Mouse (Mus musculus): ENCODE results near the gene Arl8b. TPM values are rescaled to one million over a fixed set of nuclear protein-coding genes. Genes with fewer than 3 reads are reported as not detected.

Arl8b gene
- polyA plus RNA-seq, 1 experiment: 37.9 TPM

GRCm38 (mm10) chr6:108784796-108785195 is 1.9 kb downstream of the Arl8b start:
- DNase-seq (ENCODE audit: low spot score): no peak

DNA sequence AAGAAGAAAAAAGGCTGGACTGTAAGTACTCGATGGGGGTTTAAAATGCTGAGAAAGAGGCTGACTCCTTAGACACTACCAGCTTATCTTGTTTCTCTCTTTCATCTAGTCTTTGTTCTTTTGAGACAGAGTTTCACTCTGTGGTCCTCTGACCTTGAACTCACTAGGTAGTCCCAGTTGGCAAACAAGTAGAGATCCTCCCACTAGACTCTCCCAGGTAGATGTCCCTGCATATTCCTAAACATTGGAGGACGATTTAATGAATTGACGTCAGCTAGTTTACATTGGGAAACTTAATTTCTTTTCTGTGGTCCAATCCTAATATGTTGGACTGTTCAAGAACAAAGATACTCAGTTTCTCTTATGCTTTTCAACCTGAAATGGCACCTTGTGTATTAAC is 2.7 kb downstream of the Arl8b start:
- no peak for DNase-seq (ENCODE audit: low spot score)

DNA sequence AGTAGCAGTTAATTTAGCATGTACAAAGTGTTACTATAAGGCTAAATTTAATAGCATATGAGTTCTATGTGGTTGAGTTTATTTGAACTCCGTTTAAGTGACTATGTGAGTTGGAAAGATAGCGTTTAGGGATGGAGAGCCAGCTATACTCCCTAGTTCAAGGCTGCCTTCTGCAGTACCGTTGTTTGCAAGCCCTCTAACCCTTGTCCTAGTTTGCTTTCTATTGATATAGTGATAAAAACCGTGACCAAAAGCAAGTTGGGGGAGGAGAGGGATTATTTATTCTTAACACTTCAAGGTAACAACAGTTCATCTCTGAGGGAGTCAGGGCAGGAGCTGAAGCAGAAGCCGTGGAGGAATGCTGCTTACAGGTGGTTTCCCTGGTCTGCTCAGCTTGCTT is 8.6 kb downstream of the Arl8b start:
- no peak for DNase-seq (ENCODE audit: low spot score)

DNA sequence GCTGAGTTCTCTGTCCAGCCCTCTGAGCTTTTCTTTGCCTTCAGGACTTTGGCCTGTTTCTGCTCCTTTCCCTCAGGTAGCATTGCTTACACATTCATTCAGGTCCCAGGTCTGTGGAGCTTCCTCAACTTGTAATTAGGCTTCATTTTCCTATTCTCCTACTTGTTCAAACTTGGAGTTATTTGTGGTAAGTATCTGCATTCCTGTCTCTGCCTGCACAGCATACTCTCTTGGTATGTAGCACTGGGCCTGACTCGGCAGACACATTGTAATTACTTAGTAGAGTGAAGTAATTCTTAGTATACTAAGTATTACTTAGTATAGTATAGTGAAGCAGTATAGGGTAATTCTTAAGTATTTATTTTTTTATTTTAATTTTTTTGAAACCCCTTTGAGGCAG is 13.0 kb downstream of the Arl8b start:
- no peak for DNase-seq (ENCODE audit: low spot score)

DNA sequence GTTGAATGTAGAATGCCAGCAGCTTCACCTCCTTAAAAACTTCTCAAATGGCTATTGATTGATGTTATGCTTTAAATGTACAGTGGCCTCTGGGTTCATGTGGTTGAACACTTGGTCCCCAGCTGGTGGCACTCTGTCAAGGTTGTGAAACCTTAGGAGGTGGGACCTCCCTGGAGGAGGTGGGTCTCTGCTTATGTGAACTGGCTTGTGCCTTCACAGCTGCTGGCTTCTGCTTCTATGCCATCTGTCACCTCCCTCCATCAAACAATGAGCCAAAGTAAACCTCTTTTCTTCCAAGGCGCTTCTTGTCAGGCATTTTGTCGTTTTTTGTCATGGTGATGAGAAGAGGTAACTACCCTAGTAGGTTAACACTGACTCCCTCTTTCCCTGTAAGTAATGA is 13.8 kb downstream of the Arl8b start:
- no peak for DNase-seq (ENCODE audit: low spot score)

DNA sequence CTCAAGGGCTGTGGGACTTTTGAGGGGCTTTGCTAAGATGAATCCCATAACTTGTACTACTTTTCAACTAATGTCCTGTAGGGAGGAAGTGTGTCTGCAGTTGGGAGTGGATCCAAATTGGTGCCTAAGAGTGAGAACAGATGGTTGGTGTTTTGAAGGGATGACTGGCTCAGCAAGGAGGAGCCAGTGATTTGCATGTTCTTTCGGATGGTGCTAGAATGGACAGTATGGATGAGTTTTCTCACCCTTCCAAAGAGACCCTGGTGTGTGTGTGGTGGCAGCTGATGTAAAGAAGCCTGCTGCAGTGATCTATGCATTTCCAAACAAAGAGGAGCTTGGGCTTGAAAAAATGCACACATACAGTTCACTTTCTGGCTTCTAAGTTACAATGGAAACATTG is 22.3 kb downstream of the Arl8b start:
- DNase-seq (ENCODE audit: low spot score): no peak

GRCm38 (mm10) chr6:108805871-108806270 is 23.0 kb downstream of the Arl8b start:
- no peak for DNase-seq (ENCODE audit: low spot score)

- no peak for DNase-seq (ENCODE audit: low spot score)
These were observed 24.5 kb downstream of the Arl8b start for GRCm38 (mm10) chr6:108807446-108807845.

- DNase-seq (ENCODE audit: low spot score): no peak
These were observed 25.9 kb downstream of the Arl8b start for GRCm38 (mm10) chr6:108808786-108809185.

DNA sequence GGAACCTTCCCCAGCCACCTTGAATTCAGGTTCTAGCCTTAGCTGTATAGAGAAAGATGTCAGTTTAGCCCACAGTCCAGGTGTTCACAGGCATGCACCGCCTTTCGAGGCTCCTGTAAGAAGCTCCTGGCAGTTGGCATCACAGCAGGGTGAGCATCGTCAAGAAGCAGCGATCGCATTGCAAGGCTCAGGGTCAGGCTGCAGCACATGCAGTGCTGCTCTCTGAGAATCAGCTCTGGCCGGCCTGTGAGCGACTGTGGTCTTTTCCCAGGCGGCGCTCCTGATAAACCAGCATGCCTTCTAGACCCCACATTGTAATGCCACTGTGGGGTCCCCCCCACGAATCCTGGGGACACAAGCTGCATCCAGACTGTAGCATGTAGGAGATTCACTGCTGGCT is 27.3 kb downstream of the Arl8b start:
- no peak for DNase-seq (ENCODE audit: low spot score)

DNA sequence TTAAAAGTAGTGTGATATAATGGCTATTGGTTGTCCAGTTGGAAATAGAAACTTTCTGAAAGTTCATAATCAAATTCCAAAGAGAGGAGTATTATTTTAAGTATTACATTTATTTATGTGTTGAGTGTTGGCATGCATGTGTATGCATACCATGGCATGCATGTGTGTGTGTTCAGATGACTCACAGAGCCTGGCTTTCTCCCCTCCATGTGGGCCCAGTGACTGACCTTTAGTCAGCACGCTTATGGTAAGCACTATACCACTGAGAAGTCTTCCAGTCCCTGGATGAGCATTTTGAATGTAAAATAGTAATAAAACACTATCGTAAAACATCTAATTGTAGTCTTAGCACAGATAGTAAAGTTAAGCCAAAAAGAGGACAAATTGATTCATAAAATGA is 29.2 kb downstream of the Arl8b start:
- DNase-seq (ENCODE audit: low spot score): no peak

- no peak for DNase-seq (ENCODE audit: low spot score)
These were observed 34.6 kb downstream of the Arl8b start for GRCm38 (mm10) chr6:108817510-108817909.

DNA sequence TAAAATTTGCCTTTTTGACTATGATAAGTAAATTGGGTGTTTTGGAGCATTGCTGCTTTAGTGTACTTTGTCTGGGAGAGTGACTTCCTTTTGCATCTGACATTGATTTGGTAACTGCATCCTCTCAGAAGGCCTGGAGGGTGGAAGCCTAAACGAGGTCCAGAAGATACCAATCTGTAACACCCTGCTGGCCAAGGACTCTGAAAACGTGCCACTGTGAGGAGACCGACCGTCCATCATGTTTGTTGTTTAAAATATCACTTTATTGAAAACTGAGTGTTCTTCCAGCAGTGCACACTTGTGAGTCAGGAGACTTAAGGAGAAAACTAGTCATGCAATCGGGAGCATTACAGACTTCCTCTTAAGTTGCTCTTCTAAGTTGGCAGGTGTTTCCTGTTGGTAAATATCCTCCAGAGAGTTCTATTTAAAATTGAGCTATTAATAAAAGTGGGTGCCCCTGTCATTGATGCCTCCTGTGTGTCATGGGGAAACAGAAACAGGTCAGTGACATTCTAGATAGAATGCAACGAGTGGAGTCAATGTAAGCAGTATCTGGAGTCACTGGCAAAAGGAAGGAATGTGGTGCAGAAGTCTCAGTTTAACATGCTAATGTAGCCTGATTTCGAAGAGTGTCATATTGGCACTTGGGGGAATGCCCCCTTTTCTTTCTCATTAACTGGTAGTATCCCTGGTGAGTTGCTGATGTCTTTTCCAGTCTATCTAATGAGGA is 42.1 kb downstream of the Arl8b start:
- no peak for DNase-seq (ENCODE audit: low spot score)

- DNase-seq (ENCODE audit: low spot score): no peak
These were observed 43.2 kb downstream of the Arl8b start for GRCm38 (mm10) chr6:108826070-108826469.

DNA sequence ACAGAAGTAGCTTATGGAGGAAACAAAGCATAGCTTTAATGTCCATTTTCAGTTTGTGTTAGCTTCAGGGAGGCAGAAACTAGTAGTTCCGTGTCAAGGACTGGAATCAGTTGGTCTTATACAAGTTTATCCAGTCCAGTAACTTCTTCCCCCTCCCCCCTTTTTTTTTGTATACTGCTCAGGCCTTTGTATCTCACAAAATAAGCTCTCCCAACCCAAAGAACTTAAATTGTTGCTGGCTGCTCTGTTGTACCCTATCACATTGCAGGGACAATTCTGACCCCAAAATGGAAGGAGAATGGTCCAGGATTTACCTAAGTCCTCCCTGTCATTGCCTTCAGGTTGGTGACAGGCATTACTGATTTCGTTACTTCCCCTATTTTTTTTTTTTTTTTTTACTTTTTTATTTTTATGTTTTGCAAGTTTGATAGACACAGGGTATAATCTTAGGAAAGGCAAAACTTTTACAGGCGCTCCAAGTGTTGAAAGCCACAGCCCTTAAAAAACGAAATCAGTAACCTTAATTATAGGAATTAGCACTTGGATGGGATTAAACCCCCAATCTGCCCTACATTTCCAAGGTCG is 44.5 kb downstream of the Arl8b start:
- no peak for DNase-seq (ENCODE audit: low spot score)

DNA sequence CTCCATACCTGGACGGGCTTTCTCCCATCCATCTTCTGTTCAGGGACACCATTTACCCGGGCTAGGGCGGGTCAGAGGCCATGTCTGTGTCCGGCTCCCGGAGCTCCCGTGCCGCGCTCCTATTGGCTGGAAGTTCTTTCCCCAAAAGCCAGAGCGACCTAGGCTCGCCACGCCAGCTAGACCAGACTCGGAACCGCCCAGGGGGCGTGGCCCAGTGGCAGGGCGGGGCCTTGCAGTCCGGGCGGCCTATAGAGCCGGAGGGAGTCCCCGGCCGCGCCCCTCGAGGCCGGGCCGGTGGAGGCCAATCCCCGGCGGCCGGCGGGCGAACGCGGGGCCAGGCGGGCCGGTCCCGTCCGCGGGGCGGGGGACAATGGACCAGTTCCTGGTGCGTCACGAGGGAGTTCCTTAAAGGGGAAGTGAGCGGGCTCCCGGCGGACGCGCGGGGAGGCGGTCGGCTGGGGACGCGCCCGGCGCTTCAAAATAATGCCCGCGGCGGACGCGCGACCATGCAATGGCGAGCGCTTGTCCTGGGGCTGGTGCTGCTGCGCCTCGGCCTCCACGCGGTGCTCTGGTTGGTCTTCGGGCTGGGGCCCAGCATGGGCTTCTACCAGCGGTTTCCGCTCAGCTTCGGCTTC is 45.5 kb downstream of the Arl8b start, which contains the start of gene Edem1:
TSS of gene Edem1 (plus strand) at position 408 of the 635 bp plus-strand sequence.
- peak; percentile 98 for DNase-seq (ENCODE audit: low spot score)

DNA sequence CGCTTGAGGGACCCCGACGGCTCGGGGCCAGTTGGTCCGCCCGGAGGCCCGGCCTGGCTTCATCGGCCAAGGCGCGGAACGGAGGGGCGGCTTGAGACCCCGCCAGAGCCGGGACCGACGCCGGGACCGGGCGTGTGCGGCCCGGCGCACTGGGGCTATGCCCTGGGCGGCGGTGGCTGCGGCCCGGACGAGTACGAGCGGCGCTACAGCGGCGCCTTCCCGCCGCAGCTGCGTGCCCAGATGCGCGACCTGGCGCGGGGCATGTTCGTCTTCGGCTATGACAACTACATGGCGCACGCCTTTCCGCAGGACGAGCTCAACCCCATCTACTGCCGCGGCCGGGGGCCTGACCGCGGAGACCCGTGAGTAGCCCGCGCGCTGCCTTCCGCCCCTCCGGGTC is 46.0 kb downstream of the Arl8b start:
- no peak for DNase-seq (ENCODE audit: low spot score)

- DNase-seq (ENCODE audit: low spot score): peak; percentile 26
These were observed 46.8 kb downstream of the Arl8b start for GRCm38 (mm10) chr6:108829386-108830370.

- DNase-seq (ENCODE audit: low spot score): no peak
These were observed 49.3 kb downstream of the Arl8b start for GRCm38 (mm10) chr6:108832170-108832569.

DNA sequence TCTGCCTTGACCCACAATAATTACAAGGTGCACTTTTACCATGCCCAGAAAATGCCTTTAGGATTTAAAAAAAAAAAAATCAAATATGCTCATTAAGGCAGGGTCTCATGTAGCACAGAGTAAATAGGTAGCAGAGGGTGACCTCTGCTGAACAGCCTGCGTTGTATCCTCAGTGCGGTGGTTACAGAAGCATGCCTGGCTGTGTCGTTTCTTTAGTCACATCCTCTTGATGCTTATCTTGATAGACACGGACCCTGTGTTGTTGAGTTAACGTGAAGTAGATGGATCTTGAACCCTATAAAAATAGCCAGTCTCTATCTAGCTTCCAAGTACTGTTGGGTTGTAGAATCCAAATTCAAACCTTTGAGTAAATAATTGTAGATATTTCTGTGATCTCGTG is 50.1 kb downstream of the Arl8b start:
- no peak for DNase-seq (ENCODE audit: low spot score)

- no peak for DNase-seq (ENCODE audit: low spot score)
These were observed 51.2 kb downstream of the Arl8b start for GRCm38 (mm10) chr6:108833963-108834697.
